Mouse (Mus musculus) E14TG2a.4 (cell line): ENCODE results near the gene S100a10.

ENCODE experiments used
- CTCF ChIP-seq: conservative IDR thresholded peaks from 2 replicates; pipeline ENCODE4 v1.5.1; 2014; ENCODE audit warnings: low read length
- NANOG ChIP-seq: IDR thresholded peaks from 2 replicates; pipeline ENCODE4 v1.6.1; 2014; ENCODE audit warnings: borderline replicate concordance, low read length, mixed read lengths
- POU5F1 ChIP-seq: IDR thresholded peaks from 2 replicates; pipeline ENCODE4 v1.6.1; 2014; ENCODE audit warnings: low read length, borderline replicate concordance

DNA sequence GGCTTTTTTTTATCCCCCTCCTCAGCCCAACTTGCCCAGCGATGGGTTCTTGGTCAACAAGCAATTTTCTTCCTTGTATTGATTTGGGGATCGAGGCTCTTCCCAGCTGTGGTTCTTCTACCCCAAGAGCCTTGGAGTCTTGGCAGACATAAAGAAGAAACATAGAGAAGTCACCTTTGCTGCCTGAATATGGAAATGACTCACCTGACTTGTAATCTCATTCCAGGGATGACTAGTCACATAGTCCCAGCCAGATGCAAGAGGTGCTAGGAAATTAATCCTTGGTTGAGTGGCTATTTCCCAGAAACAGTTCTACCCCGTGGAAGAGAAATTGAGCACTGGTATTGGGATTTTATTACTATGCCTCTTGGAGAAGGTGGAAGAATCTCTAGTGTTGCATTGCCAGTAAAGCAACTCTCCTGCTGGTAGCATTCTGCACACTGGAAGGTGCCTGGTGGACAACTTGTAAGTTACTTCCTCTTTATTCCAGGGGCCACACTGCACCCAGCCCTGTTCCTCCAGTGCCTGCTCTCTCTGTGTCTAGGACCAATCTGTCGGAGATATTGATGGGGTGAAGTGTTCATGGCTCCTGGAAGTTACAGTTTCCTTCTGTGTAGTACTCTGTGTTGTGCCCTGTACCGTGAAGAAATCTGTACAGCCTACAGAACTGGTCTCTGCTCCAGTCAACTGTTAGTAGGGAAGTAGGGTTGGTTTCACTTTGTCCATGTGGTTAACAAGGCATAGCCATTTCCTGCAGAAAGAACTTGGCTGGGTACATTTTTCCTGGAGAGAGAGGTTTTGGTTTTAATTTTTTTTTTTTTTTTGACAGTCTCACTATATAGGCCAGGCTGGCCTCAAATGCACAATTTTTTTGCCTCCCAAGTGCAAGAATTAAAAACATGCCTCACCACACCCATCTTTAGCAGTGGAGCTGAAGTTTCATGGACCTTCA, 2.7 kb upstream of the S100a10 start:
- TF ChIP-seq POU5F1, result no peak
- TF ChIP-seq CTCF, result no peak
- no peak for TF ChIP-seq NANOG
